Mouse (Mus musculus) embryo, embryonic 11 days (tissue): ENCODE data around the gene Fam83e.

ENCODE experiments used
- DNase-seq: peaks from one replicate; pipeline ENCODE4 v3.0.0-alpha.2; 2015

The Fam83e gene

GRCm38 (mm10) chr7:45715741-45716459, 5.1 kb upstream of the Fam83e start:
- DNase-seq, result no peak

GRCm38 (mm10) chr7:45716460-45716857, 4.6 kb upstream of the Fam83e start:
- no peak for DNase-seq

GRCm38 (mm10) chr7:45716952-45717917, 3.8 kb upstream of the Fam83e start:
- DNase-seq, result no peak

GRCm38 (mm10) chr7:45717918-45718297, 3.1 kb upstream of the Fam83e start, which contains the start of gene Sphk2:
Gene Sphk2 (minus strand): TSS chr7:45718002.
- DNase-seq, result peak; percentile 97

GRCm38 (mm10) chr7:45718331-45718730, 2.7 kb upstream of the Fam83e start:
- DNase-seq, result no peak

GRCm38 (mm10) chr7:45719180-45719579, 1.8 kb upstream of the Fam83e start:
- DNase-seq, result no peak

GRCm38 (mm10) chr7:45719738-45720412, 1.1 kb upstream of the Fam83e start:
- DNase-seq, result no peak

GRCm38 (mm10) chr7:45721234-45721571, 191 bp downstream of the Fam83e start:
- no peak for DNase-seq

GRCm38 (mm10) chr7:45721642-45722347, 783 bp downstream of the Fam83e start:
- no peak for DNase-seq

- no peak for DNase-seq
Measured at GRCm38 (mm10) chr7:45722348-45722713, 1.3 kb downstream of the Fam83e start.

- DNase-seq, result no peak
Measured at GRCm38 (mm10) chr7:45723301-45723700, 2.3 kb downstream of the Fam83e start.

- DNase-seq, result no peak
Measured at GRCm38 (mm10) chr7:45723781-45724180, 2.8 kb downstream of the Fam83e start.

- no peak for DNase-seq
Measured at GRCm38 (mm10) chr7:45725151-45725550, 4.1 kb downstream of the Fam83e start.

- DNase-seq, result no peak
Measured at GRCm38 (mm10) chr7:45725713-45726112, 4.7 kb downstream of the Fam83e start, which contains the start of gene Spaca4. Gene Spaca4 (minus strand): TSS chr7:45725813.

GRCm38 (mm10) chr7:45726419-45726818, 5.4 kb downstream of the Fam83e start:
- DNase-seq, result no peak

GRCm38 (mm10) chr7:45727625-45728024, 6.6 kb downstream of the Fam83e start:
- no peak for DNase-seq

GRCm38 (mm10) chr7:45730727-45731431, 9.9 kb downstream of the Fam83e start:
- DNase-seq, result peak; percentile 73

- DNase-seq, result no peak
Measured at GRCm38 (mm10) chr7:45733477-45733876, 12.5 kb downstream of the Fam83e start.

GRCm38 (mm10) chr7:45739162-45739763, 18.3 kb downstream of the Fam83e start:
- DNase-seq, result peak; percentile 88

GRCm38 (mm10) chr7:45739820-45740219, 18.8 kb downstream of the Fam83e start:
- no peak for DNase-seq

GRCm38 (mm10) chr7:45741308-45741707, 20.3 kb downstream of the Fam83e start:
- no peak for DNase-seq

GRCm38 (mm10) chr7:45741777-45742176, 20.8 kb downstream of the Fam83e start:
- DNase-seq, result no peak
